34 mouse cellular contexts compared by ENCODE assay signal in genomic region chr11:70059930-70060329, GRCm38 (mm10). TPM values are rescaled to one million over a fixed set of nuclear protein-coding genes. Genes with fewer than 3 reads are reported as not detected.
"Had no signal": no experiment of that assay in that cellular context is flagged by ENCODE, and none has a peak within 500 bp of the region (broad histone marks: within the 10 kb centered on the region; RNA-seq: fewer than 3 reads in every experiment).

No protein-coding gene starts in this region.

- H3K27ac ChIP-seq: embryonic facial prominence, embryonic 10.5 days; embryonic facial prominence, embryonic 12.5 days; embryonic facial prominence, embryonic 13.5 days; embryonic facial prominence, embryonic 15.5 days; forebrain, embryonic 10.5 days; forebrain, embryonic 12.5 days; forebrain, embryonic 13.5 days; forebrain, embryonic 15.5 days; gastrocnemius, adult 2 months; heart, adult 2 months had no signal

- H3K9me3 ChIP-seq: embryonic facial prominence, embryonic 12.5 days; embryonic facial prominence, embryonic 13.5 days; embryonic facial prominence, embryonic 15.5 days; forebrain, embryonic 12.5 days; forebrain, embryonic 13.5 days; forebrain, embryonic 15.5 days had no signal

- ATAC-seq: forebrain, embryonic 13.5 days; forebrain, embryonic 14.5 days; forebrain, embryonic 15.5 days; forebrain, embryonic 16.5 days; forebrain, postnatal 0 days had no signal

- H3K4me3 ChIP-seq: embryonic facial prominence, embryonic 10.5 days; embryonic facial prominence, embryonic 12.5 days; embryonic facial prominence, embryonic 13.5 days; embryonic facial prominence, embryonic 15.5 days; erythroblast, embryonic 14.5 days; forebrain, embryonic 10.5 days; forebrain, embryonic 12.5 days; forebrain, embryonic 13.5 days; forebrain, embryonic 15.5 days; gastrocnemius, adult 2 months; heart, adult 2 months had no signal

- DNase-seq: cerebellum, adult 8-10 months; cerebellum, adult 9-10 months; cerebellum, adult 9-11 months; cerebellum, postnatal 10 days; cerebellum, postnatal 14 days; cerebellum, postnatal 25 days; cerebellum, postnatal 36 days; embryo, embryonic 11 days; forebrain, postnatal 0 days; gastrocnemius, adult 2 months; gastrocnemius, postnatal 10 days; gastrocnemius, postnatal 14 days; gastrocnemius, postnatal 25 days; gastrocnemius, postnatal 36 days; heart, adult 11 months; heart, adult 18-20 months; heart, adult 2 months had no signal

- H3K4me2 ChIP-seq: embryonic facial prominence, embryonic 12.5 days; embryonic facial prominence, embryonic 13.5 days; embryonic facial prominence, embryonic 15.5 days; forebrain, embryonic 12.5 days; forebrain, embryonic 13.5 days; forebrain, embryonic 15.5 days had no signal

- H3K36me3 ChIP-seq: embryonic facial prominence, embryonic 10.5 days; embryonic facial prominence, embryonic 12.5 days; embryonic facial prominence, embryonic 13.5 days; embryonic facial prominence, embryonic 15.5 days; forebrain, embryonic 10.5 days; forebrain, embryonic 12.5 days; forebrain, embryonic 15.5 days had no signal

- H3K27me3 ChIP-seq: embryonic facial prominence, embryonic 13.5 days; embryonic facial prominence, embryonic 15.5 days; forebrain, embryonic 12.5 days; forebrain, embryonic 13.5 days; forebrain, embryonic 15.5 days had no signal

- H3K9ac ChIP-seq: embryonic facial prominence, embryonic 12.5 days; embryonic facial prominence, embryonic 13.5 days; embryonic facial prominence, embryonic 15.5 days; forebrain, embryonic 12.5 days; forebrain, embryonic 13.5 days; forebrain, embryonic 15.5 days; forebrain, postnatal 0 days had no signal

RNA-seq across cellular contexts. Expression of gene Asgr1, which starts 6.0 kb away (rescaled TPM):
- total RNA-seq: common myeloid progenitor, adult 5-6 weeks; gastrocnemius, adult 18-20 months; gastrocnemius, adult 2 months; gastrocnemius, postnatal 14 days; gastrocnemius, postnatal 25 days; gastrocnemius, postnatal 36 days; granulocyte monocyte progenitor cell, adult 5-6 weeks; heart, adult 18-20 months; heart, adult 2 months; heart, adult 8-10 months had no signal
- polyA plus RNA-seq: erythroblast, embryonic 14.5 days; heart, adult 2 months had no signal

RNA-seq across cellular contexts. Expression of gene Asgr2, which starts 32.5 kb away (rescaled TPM):
- total RNA-seq: common myeloid progenitor, adult 5-6 weeks; forebrain, postnatal 0 days; gastrocnemius, postnatal 14 days; gastrocnemius, postnatal 25 days; gastrocnemius, postnatal 36 days; granulocyte monocyte progenitor cell, adult 5-6 weeks had no signal
- polyA plus RNA-seq: embryonic facial prominence, embryonic 10.5 days; embryonic facial prominence, embryonic 11.5 days; embryonic facial prominence, embryonic 12.5 days; embryonic facial prominence, embryonic 13.5 days; erythroblast, embryonic 14.5 days; forebrain, embryonic 10.5 days; forebrain, embryonic 11.5 days; forebrain, embryonic 12.5 days; forebrain, embryonic 13.5 days; forebrain, embryonic 14.5 days; forebrain, embryonic 15.5 days; forebrain, embryonic 16.5 days; forebrain, postnatal 0 days had no signal
